In the genomic region with DNA sequence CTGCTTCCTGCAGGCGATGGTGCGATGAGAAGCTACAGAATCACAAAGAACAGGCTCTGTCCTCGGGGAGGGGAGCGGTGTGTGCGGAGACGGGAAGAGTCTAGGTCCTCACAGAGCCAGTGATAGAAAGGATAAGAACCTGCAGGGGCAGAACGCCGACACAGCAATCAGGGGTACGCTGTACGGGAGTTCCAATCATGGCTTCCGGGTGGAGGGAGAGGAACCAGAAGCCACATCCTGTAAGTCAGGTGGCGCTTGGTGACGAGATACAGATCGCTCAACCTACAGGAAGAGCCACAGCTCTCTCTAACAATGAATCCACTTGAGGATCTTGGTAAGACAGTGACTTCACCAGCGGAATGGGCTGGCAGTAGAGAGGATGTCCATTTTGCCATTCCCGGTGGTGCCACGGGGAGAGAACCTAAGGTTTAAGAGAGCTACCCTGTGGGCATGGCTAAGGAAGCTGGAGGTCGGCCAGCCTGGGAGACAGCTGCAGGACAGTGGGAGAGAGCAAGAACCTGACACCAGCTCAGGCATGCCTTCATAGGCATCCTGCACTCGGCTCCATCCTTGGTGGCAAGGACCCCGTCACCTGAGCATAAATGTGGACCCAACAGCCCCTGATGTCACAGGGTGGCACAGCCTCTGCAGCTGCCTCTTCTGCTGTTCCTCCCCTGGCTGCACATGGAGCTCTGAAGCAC, we compare ENCODE assay signal across 11 mouse cellular contexts.
DNase-seq lines count a peak whose midpoint lies in the region; ATAC-seq and TF ChIP-seq lines count a peak whose summit lies in the region.
"Had no signal": no experiment of that assay in that cellular context is flagged by ENCODE, and none has a peak within 500 bp of the region (broad histone marks: within the 10 kb centered on the region; RNA-seq: fewer than 3 reads in every experiment).

No protein-coding gene starts in this region.

- no peaks in the 10 kb centered on the region for H3K9me3 ChIP-seq in heart, postnatal 0 days (replicated peaks; ENCODE audit: control insufficient read depth, low read length)
- no peaks in the 10 kb centered on the region for H3K9me3 ChIP-seq in liver, embryonic 16.5 days (replicated peaks; ENCODE audit: control insufficient read depth, low read length)
- H3K9me3 ChIP-seq: hindbrain, embryonic 10.5 days; neural tube, embryonic 13.5 days had no signal

- DNase-seq in heart, postnatal 0 days (ENCODE audit: low spot score), result no peak
- no peak for DNase-seq in heart, adult 8-10 months (ENCODE audit: low spot score)
- peak; percentile 26 to 44 for DNase-seq in spleen, adult 18-20 months
- DNase-seq in embryo, embryonic 10 days (ENCODE audit: low spot score), result no peak
- DNase-seq in left cerebral cortex, adult 18-20 months (ENCODE audit: low spot score in 2 of 2), result no peak

- no peak overlapping the region for H3K27ac ChIP-seq in heart, postnatal 0 days (ENCODE audit: low read depth)
- no peak overlapping the region for H3K27ac ChIP-seq in liver, embryonic 16.5 days (ENCODE audit: low read length)
- H3K27ac ChIP-seq: hindbrain, embryonic 10.5 days; neural tube, embryonic 13.5 days had no signal

- H3K27me3 ChIP-seq in heart, postnatal 0 days (ENCODE audit: control insufficient read depth, insufficient read depth, low read length), result no peaks in the 10 kb centered on the region
- no peaks in the 10 kb centered on the region for H3K27me3 ChIP-seq in liver, embryonic 16.5 days (ENCODE audit: control insufficient read depth, insufficient read depth, low read depth, low read length)
- H3K27me3 ChIP-seq: neural tube, embryonic 13.5 days had no signal

- no peaks in the 10 kb centered on the region for H3K4me1 ChIP-seq in heart, postnatal 0 days (ENCODE audit: control insufficient read depth, insufficient read depth)
- no peaks in the 10 kb centered on the region for H3K4me1 ChIP-seq in liver, embryonic 16.5 days (ENCODE audit: control insufficient read depth, low read depth, low read length)
- H3K4me1 ChIP-seq: hindbrain, embryonic 10.5 days; neural tube, embryonic 13.5 days had no signal

- WGBS in heart, postnatal 0 days, result 71% methylated on average over 20 of the region's 20 CpGs
- WGBS in liver, embryonic 16.5 days (ENCODE audit: insufficient replicate concordance), result 29% methylated on average over 20 of the region's 20 CpGs

- peak overlapping the region; percentile 5; the same call in 1 of the 2 replicates for H3K4me2 ChIP-seq in heart, postnatal 0 days (ENCODE audit: low read depth, low read length)
- no peak overlapping the region for H3K4me2 ChIP-seq in liver, embryonic 16.5 days (ENCODE audit: low read depth, low read length)
- H3K4me2 ChIP-seq: neural tube, embryonic 13.5 days had no signal

- no peak for TF ChIP-seq EP300 in heart, postnatal 0 days (IDR thresholded peaks at IDR 0.05; ENCODE audit: low read depth)

- no peak overlapping the region for H3K9ac ChIP-seq in heart, postnatal 0 days (replicated peaks; ENCODE audit: low read depth, low read length)
- H3K9ac ChIP-seq in liver, embryonic 16.5 days (ENCODE audit: low read depth, low read length), result no peak overlapping the region
- H3K9ac ChIP-seq: neural tube, embryonic 13.5 days had no signal

- no peak for TF ChIP-seq CTCF in heart, postnatal 0 days (IDR thresholded peaks at IDR 0.05; ENCODE audit: low read depth)

- H3K4me3 ChIP-seq in heart, postnatal 0 days (ENCODE audit: low read depth, low read length), result no peak overlapping the region
- H3K4me3 ChIP-seq in liver, embryonic 16.5 days (ENCODE audit: low read depth, low read length), result no peak overlapping the region
- H3K4me3 ChIP-seq: hindbrain, embryonic 10.5 days; neural tube, embryonic 13.5 days had no signal

- H3K36me3 ChIP-seq in heart, postnatal 0 days (replicated peaks; ENCODE audit: control insufficient read depth, insufficient read depth, low read length), result no peaks in the 10 kb centered on the region
- H3K36me3 ChIP-seq in liver, embryonic 16.5 days (ENCODE audit: control insufficient read depth, insufficient read depth), result no peaks in the 10 kb centered on the region
- H3K36me3 ChIP-seq: G1E; hindbrain, embryonic 10.5 days; neural tube, embryonic 13.5 days had no signal

- no peak for ATAC-seq in heart, postnatal 0 days (ENCODE audit: insufficient read depth, low read depth)
- peak; percentile 98 for ATAC-seq in CD4-positive, CD25-positive, alpha-beta regulatory T cell, adult 4 months
- ATAC-seq in liver, embryonic 16.5 days (ENCODE audit: low read depth), result peak; percentile 27; the same call in 1 of the 2 replicates
- ATAC-seq in erythroid progenitor cell, adult 5-6 weeks (replicated peaks; ENCODE audit: low FRiP score, poor library complexity, severe bottlenecking), result no peak

Comparison
In these comparisons a context has a peak if more than half of its experiments do, and no peak if none do; other contexts are left out.
1. ATAC-seq: peak in CD4-positive, CD25-positive, alpha-beta regulatory T cell, adult 4 months (single experiment) and liver, embryonic 16.5 days (single experiment); none in heart, postnatal 0 days (single experiment) and erythroid progenitor cell, adult 5-6 weeks (single experiment).
2. DNase-seq: peak in spleen, adult 18-20 months (2 of 2); none in heart, postnatal 0 days (single experiment), heart, adult 8-10 months (single experiment), embryo, embryonic 10 days (single experiment) and left cerebral cortex, adult 18-20 months (0 of 2).